Mouse (Mus musculus) C2C12 (cell line): ENCODE measurements around the gene Dek. TPM values are rescaled to one million over a fixed set of nuclear protein-coding genes. Genes with fewer than 3 reads are reported as not detected.

Experiments used
- H3K27me3 ChIP-seq: one replicate; pipeline ENCODE4 v1.6.1; 2011; ENCODE audit not compliant: control insufficient read depth, insufficient read depth, insufficient read length
- H3K36me3 ChIP-seq: one replicate; pipeline ENCODE4 v1.6.1; 2011; ENCODE audit not compliant: control insufficient read depth, insufficient read depth
- H3K4me3 ChIP-seq: one replicate; pipeline ENCODE4 v1.5.1; 2011; ENCODE audit warnings: mild to moderate bottlenecking, control low read depth; ENCODE audit not compliant: poor library complexity, insufficient read depth, severe bottlenecking
- H3K79me2 ChIP-seq: one replicate; pipeline ENCODE4 v1.6.1; 2011; ENCODE audit not compliant: control insufficient read depth, insufficient read depth
- H3K79me3 ChIP-seq: one replicate; pipeline ENCODE4 v1.6.1; 2011; ENCODE audit warnings: low read depth, control low read depth
- H3ac ChIP-seq: one replicate; pipeline ENCODE3; 2011; ENCODE audit warnings: low read depth; ENCODE audit not compliant: control insufficient read depth, insufficient read length
- CEBPB ChIP-seq: IDR thresholded peaks from one replicate; pipeline ENCODE4 v1.6.1; 2011; ENCODE audit warnings: low read depth, mild to moderate bottlenecking, control low read depth, moderate library complexity
- CTCF ChIP-seq: IDR thresholded peaks from one replicate; pipeline ENCODE4 v1.5.1; 2011; ENCODE audit not compliant: control insufficient read depth, insufficient read depth, insufficient read length
- FOSL1 ChIP-seq: IDR thresholded peaks from one replicate; pipeline ENCODE4 v1.8.0; 2011; ENCODE audit warnings: mild to moderate bottlenecking, low read length; ENCODE audit not compliant: poor library complexity, insufficient read depth, severe bottlenecking
- MAX ChIP-seq: IDR thresholded peaks from one replicate; pipeline ENCODE4 v1.6.1; 2011; ENCODE audit warnings: mild to moderate bottlenecking, control low read depth
- MYOD1 ChIP-seq: IDR thresholded peaks from one replicate; pipeline ENCODE4 v1.6.1; 2011; ENCODE audit warnings: low read depth; ENCODE audit not compliant: control insufficient read depth, insufficient read length
- MYOG ChIP-seq: IDR thresholded peaks from one replicate; pipeline ENCODE4 v1.6.1; 2011; ENCODE audit not compliant: control insufficient read depth, insufficient read length; ENCODE audit errors: extremely low read depth
- USF1 ChIP-seq: IDR thresholded peaks from one replicate; pipeline ENCODE4 v1.6.1; 2011; ENCODE audit warnings: low read depth, mild to moderate bottlenecking, control low read depth, moderate library complexity
- polyA plus RNA-seq: library from polyadenylated mRNA; unstranded; fragments of >200 nt; fragmentation: generic; extraction: Trizol; gene quantifications from one replicate; pipeline ENCODE4 v1.2.1, GENCODE M21; 2012; ENCODE audit warnings: missing spikeins

Dek gene
- polyA plus RNA-seq, 1 experiment = 34.9 TPM

GRCm38 (mm10) chr13:47104856-47105541, 1.0 kb downstream of the Dek start:
- Histone ChIP-seq H3ac (peak overlapping the region; percentile 95), H3K27me3 (no peaks in the 10 kb centered on the region), H3K79me3 (peaks cover 50% of the 10 kb centered on the region), H3K36me3 (peaks cover 40% of the 10 kb centered on the region), H3K79me2 (peaks cover 58% of the 10 kb centered on the region), H3K4me3 (peak overlapping the region; percentile 66)
- TF ChIP-seq MYOD1 (no peak), CTCF (no peak), MYOG (no peak), FOSL1 (no peak), MAX (no peak), USF1 (no peak), CEBPB (no peak)

GRCm38 (mm10) chr13:47104146-47104545, 1.9 kb downstream of the Dek start:
- peak overlapping the region; percentile 54 for H3ac ChIP-seq
- H3K27me3 ChIP-seq = no peaks in the 10 kb centered on the region
- TF ChIP-seq FOSL1 (no peak), MYOG (no peak), MYOD1 (no peak), CEBPB (no peak), MAX (no peak), CTCF (no peak), USF1 (no peak)
- H3K79me2 ChIP-seq = peaks cover 65% of the 10 kb centered on the region
- peaks cover 56% of the 10 kb centered on the region for H3K79me3 ChIP-seq
- H3K36me3 ChIP-seq = peaks cover 48% of the 10 kb centered on the region
- peak overlapping the region; percentile 66 for H3K4me3 ChIP-seq

GRCm38 (mm10) chr13:47100587-47100986, 5.4 kb downstream of the Dek start:
- H3K4me3 ChIP-seq = no peak overlapping the region
- no peaks in the 10 kb centered on the region for H3K27me3 ChIP-seq
- peaks cover 84% of the 10 kb centered on the region for H3K36me3 ChIP-seq
- H3K79me2 ChIP-seq = peaks cover 98% of the 10 kb centered on the region
- no peak for TF ChIP-seq MYOD1
- H3ac ChIP-seq = no peak overlapping the region
- peaks cover 77% of the 10 kb centered on the region for H3K79me3 ChIP-seq

- peaks cover 98% of the 10 kb centered on the region for H3K79me2 ChIP-seq
- peaks cover 78% of the 10 kb centered on the region for H3K79me3 ChIP-seq
- H3K4me3 ChIP-seq = no peak overlapping the region
- no peak overlapping the region for H3ac ChIP-seq
- H3K27me3 ChIP-seq = no peaks in the 10 kb centered on the region
- H3K36me3 ChIP-seq = peaks cover 97% of the 10 kb centered on the region
- no peak for TF ChIP-seq CTCF
- TF ChIP-seq MYOD1 = no peak
- no peak for TF ChIP-seq MAX
- TF ChIP-seq CEBPB = no peak
- no peak for TF ChIP-seq MYOG
- no peak for TF ChIP-seq USF1
- no peak for TF ChIP-seq FOSL1
These were observed 6.7 kb downstream of the Dek start for GRCm38 (mm10) chr13:47099265-47099664.

- Histone ChIP-seq H3K79me2 (peaks cover 96% of the 10 kb centered on the region), H3K4me3 (no peak overlapping the region), H3K79me3 (peaks cover 67% of the 10 kb centered on the region), H3K27me3 (no peaks in the 10 kb centered on the region), H3ac (no peak overlapping the region), H3K36me3 (peaks cover 94% of the 10 kb centered on the region)
- TF ChIP-seq FOSL1 = no peak
- TF ChIP-seq USF1 = no peak
- TF ChIP-seq MAX = no peak
These were observed 9.4 kb downstream of the Dek start for GRCm38 (mm10) chr13:47096591-47096990.

- Histone ChIP-seq H3K79me2 (peaks cover 88% of the 10 kb centered on the region), H3K79me3 (peaks cover 66% of the 10 kb centered on the region), H3ac (no peak overlapping the region), H3K27me3 (no peaks in the 10 kb centered on the region), H3K36me3 (peaks cover 96% of the 10 kb centered on the region), H3K4me3 (no peak overlapping the region)
- no peak for TF ChIP-seq CEBPB
- no peak for TF ChIP-seq FOSL1
- TF ChIP-seq MYOD1 = no peak
- no peak for TF ChIP-seq CTCF
- TF ChIP-seq MYOG = no peak
- no peak for TF ChIP-seq MAX
- no peak for TF ChIP-seq USF1
These were observed 12.2 kb downstream of the Dek start for GRCm38 (mm10) chr13:47093791-47094190.
